Mouse (Mus musculus) stomach, postnatal 0 days (tissue): Measurements from ENCODE around the gene Cst6. TPM values are rescaled to one million over a fixed set of nuclear protein-coding genes. Genes with fewer than 3 reads are reported as not detected.
A peak's percentile ranks its signal among the peaks of the same experiment; 100 is the strongest.

Experiments
- ATAC-seq: fragments of 200-750 bp; cut with Nextera tagmentation; 2 replicates; pipeline ENCODE4 v1.8.0; 2017; ENCODE audit not compliant: low FRiP score, low TSS enrichment
- DNase-seq: peaks from one replicate; pipeline ENCODE4 v3.0.0-alpha.2; 2016; ENCODE audit warnings: low spot score
- H3K27ac ChIP-seq: fragments of 300-500 bp; sonication (generic); replicated peaks from 2 replicates; pipeline ENCODE4 v1.5.1; 2014; ENCODE audit warnings: mild to moderate bottlenecking, control low read depth
- H3K27me3 ChIP-seq: fragments of 300-500 bp; sonication (generic); 2 replicates; pipeline ENCODE4 v1.6.1; 2014; ENCODE audit warnings: low read length; ENCODE audit not compliant: control insufficient read depth, insufficient read depth
- H3K36me3 ChIP-seq: fragments of 300-500 bp; sonication (generic); 2 replicates; pipeline ENCODE4 v1.6.1; 2014; ENCODE audit warnings: low read length, mixed read lengths; ENCODE audit not compliant: control insufficient read depth, insufficient read depth
- H3K4me1 ChIP-seq: fragments of 300-500 bp; sonication (generic); replicated peaks from 2 replicates; pipeline ENCODE4 v1.6.1; 2014; ENCODE audit warnings: antibody characterized with exemption; ENCODE audit not compliant: control insufficient read depth, insufficient read depth
- H3K4me2 ChIP-seq: fragments of 300-500 bp; sonication (generic); replicated peaks from 2 replicates; pipeline ENCODE4 v1.6.1; 2014; ENCODE audit warnings: low read depth, mild to moderate bottlenecking, control low read depth, moderate library complexity
- H3K4me3 ChIP-seq: fragments of 300-500 bp; sonication (generic); 2 replicates; pipeline ENCODE4 v1.5.1; 2014; ENCODE audit warnings: low read depth, low read length, control low read depth
- H3K9ac ChIP-seq: fragments of 300-500 bp; sonication (generic); 2 replicates; pipeline ENCODE4 v1.6.1; 2014; ENCODE audit warnings: mild to moderate bottlenecking, low read length, control low read depth, mixed read lengths
- H3K9me3 ChIP-seq: fragments of 300-500 bp; sonication (generic); 2 replicates; pipeline ENCODE4 v1.6.1; 2016; ENCODE audit warnings: low read length; ENCODE audit not compliant: control insufficient read depth
- CTCF ChIP-seq: IDR thresholded peaks from 2 replicates; pipeline ENCODE4 v1.5.1; 2016; ENCODE audit warnings: antibody characterized with exemption, low read depth, mild to moderate bottlenecking, moderate library complexity
- EP300 ChIP-seq: optimal IDR thresholded peaks from 2 replicates; pipeline ENCODE3; 2016; ENCODE audit warnings: antibody characterized with exemption
- WGBS: fragments of 180-500 bp; shearing (Covaris S2); extraction: QIAGEN DNeasy Blood & Tissue Kit; methylation state at CpG from one replicate; pipeline ENCODE4 v1.1.7; 2014; 5-methylcytosine and 5-hydroxymethylcytosine counted together
- polyA plus RNA-seq: library from polyadenylated mRNA; unstranded; fragments of >200 nt; fragmentation: Nextera tagmentation; extraction: Ambion mirVana; gene quantifications from 2 replicates; pipeline ENCODE4 v1.2.1, GENCODE M21; 2015

The Cst6 gene
- polyA plus RNA-seq, 1 experiment from 2014 or later: 316 TPM

GRCm38 (mm10) chr19:5388588-5389242 is 39.3 kb upstream of the Cst6 start, which contains the start of gene Sart1:
Gene Sart1, minus strand, starts transcription at chr19:5388703.
- no peak for TF ChIP-seq EP300
- no peak for TF ChIP-seq CTCF
- Histone ChIP-seq H3K27ac (peak within 1 kb of the TSS; percentile 90), H3K9me3 (no peaks in the 10 kb centered on the region), H3K27me3 (no peaks in the 10 kb centered on the region), H3K4me1 (peaks cover 9% of the 10 kb centered on the region; the same call in 1 of the 2 replicates), H3K4me2 (peak within 1 kb of the TSS; percentile 73), H3K9ac (peak within 1 kb of the TSS; percentile 96), H3K4me3 (peak within 1 kb of the TSS; percentile 91), H3K36me3 (peaks cover 9% of the 10 kb centered on the region)
- peak; percentile 94 for DNase-seq
- WGBS: 2% methylated on average over 42 of the region's 43 CpGs
- ATAC-seq: peak; percentile 94

DNA sequence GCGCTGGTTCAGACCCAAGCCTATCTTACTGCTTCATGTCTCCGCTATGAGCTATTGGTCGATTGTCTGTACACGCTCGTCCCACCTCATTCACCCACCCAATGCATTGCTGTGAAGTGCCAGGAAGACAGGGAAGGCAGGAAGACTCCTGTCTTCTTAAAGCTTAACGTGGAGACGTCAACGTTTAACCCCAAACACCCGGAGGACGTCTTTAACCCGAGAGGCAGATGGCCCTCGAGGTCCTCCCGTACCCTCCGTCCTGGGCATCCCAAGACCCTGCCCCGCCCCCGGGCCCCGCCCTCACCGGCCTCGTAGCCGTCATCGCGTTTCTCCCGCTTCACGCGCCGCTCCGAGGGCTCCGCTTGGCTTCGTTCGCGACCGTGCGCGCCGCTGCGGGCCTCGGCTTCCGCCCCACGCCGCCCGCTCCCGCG is 38.7 kb upstream of the Cst6 start:
- Histone ChIP-seq H3K4me2 (peak overlapping the region; percentile 73), H3K9ac (peak overlapping the region; percentile 96), H3K27me3 (no peaks in the 10 kb centered on the region), H3K4me3 (peak overlapping the region; percentile 91), H3K4me1 (peaks cover 9% of the 10 kb centered on the region; the same call in 1 of the 2 replicates), H3K27ac (peak overlapping the region; percentile 90), H3K36me3 (peaks cover 14% of the 10 kb centered on the region), H3K9me3 (no peaks in the 10 kb centered on the region)
- under 1% methylated on average over 39 of the region's 43 CpGs for WGBS
- TF ChIP-seq CTCF (no peak), EP300 (no peak)
- DNase-seq (peak; percentile 58), ATAC-seq (peak; percentile 39; the same call in 1 of the 2 replicates)

- WGBS: 86% methylated on average over 8 of the region's 8 CpGs
- Histone ChIP-seq H3K4me3 (no peak overlapping the region), H3K9me3 (no peaks in the 10 kb centered on the region), H3K36me3 (peaks cover 31% of the 10 kb centered on the region), H3K9ac (no peak overlapping the region), H3K4me2 (no peak overlapping the region), H3K27me3 (no peaks in the 10 kb centered on the region), H3K4me1 (peaks cover 7% of the 10 kb centered on the region; the same call in 1 of the 2 replicates), H3K27ac (no peak overlapping the region)
- ATAC-seq (no peak), DNase-seq (no peak)
- TF ChIP-seq CTCF: no peak
- TF ChIP-seq EP300: no peak
Observed at GRCm38 (mm10) chr19:5384715-5385114, 35.3 kb upstream of the Cst6 start.

- no peak for ATAC-seq
- WGBS: 92% methylated on average over 12 of the region's 12 CpGs
- H3K4me3 ChIP-seq: no peak overlapping the region
Observed at GRCm38 (mm10) chr19:5383326-5383725, 34.0 kb upstream of the Cst6 start.

DNA sequence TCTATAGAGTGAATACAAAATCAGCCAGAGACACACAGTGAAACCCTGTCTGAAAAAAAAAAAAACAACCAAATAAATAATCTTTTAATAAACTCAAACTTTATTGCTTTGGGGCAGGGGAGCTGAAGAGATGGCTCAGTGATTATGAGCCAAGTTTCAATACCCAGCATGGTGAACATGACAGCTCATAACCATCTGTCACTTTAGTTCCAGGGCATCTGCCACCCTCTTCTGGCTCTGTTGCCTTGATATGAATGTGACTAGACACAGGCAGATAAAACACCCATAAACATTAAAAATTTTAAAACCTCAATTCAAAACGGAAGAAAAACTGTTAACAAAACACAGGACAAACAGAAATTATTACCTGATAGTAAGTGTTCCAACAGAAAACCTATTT is 28.1 kb upstream of the Cst6 start:
- no peak for TF ChIP-seq EP300
- no peak for TF ChIP-seq CTCF
- DNase-seq (no peak), ATAC-seq (no peak)
- Histone ChIP-seq H3K4me3 (no peak overlapping the region), H3K4me2 (no peak overlapping the region), H3K9ac (no peak overlapping the region), H3K27me3 (no peaks in the 10 kb centered on the region), H3K27ac (no peak overlapping the region), H3K9me3 (no peaks in the 10 kb centered on the region), H3K36me3 (peaks cover 28% of the 10 kb centered on the region), H3K4me1 (no peaks in the 10 kb centered on the region)
- WGBS: 92% methylated on average over 1 of the region's 1 CpGs

More at GRCm38 (mm10) chr19:5383326-5383725, 34.0 kb upstream of the Cst6 start:
- Histone ChIP-seq H3K4me2 (no peak overlapping the region), H3K9ac (no peak overlapping the region), H3K27me3 (no peaks in the 10 kb centered on the region), H3K4me1 (0 out of 2 replicates have a peak, but pooled peaks cover 2% of the 10 kb centered on the region), H3K36me3 (peaks cover 43% of the 10 kb centered on the region), H3K27ac (no peak overlapping the region), H3K9me3 (no peaks in the 10 kb centered on the region)
- no peak for DNase-seq
- TF ChIP-seq CTCF (no peak), EP300 (no peak)

- no peak overlapping the region for H3K27ac ChIP-seq
- H3K4me1 ChIP-seq: no peaks in the 10 kb centered on the region
- no peaks in the 10 kb centered on the region for H3K9me3 ChIP-seq
- no peak for TF ChIP-seq EP300
- no peak for TF ChIP-seq CTCF
- no peak overlapping the region for H3K4me3 ChIP-seq
- DNase-seq (no peak), ATAC-seq (no peak)
- WGBS: 59% methylated on average over 4 of the region's 4 CpGs
- no peaks in the 10 kb centered on the region for H3K27me3 ChIP-seq
- no peak overlapping the region for H3K9ac ChIP-seq
- H3K4me2 ChIP-seq: no peak overlapping the region
- peaks cover 30% of the 10 kb centered on the region for H3K36me3 ChIP-seq
Observed at GRCm38 (mm10) chr19:5374748-5375147, 25.4 kb upstream of the Cst6 start.
